Mouse (Mus musculus): ENCODE measurements at regions not wholly inside any gene's neighbourhood (a gene's known extent, or its start where the extent isn't known, plus 50 kb on each side); places are given as distances from the start of the nearest gene placed in this dataset.

GRCm38 (mm10) chr12:26099176-26099575, 315.9 kb downstream of the Rnf144a start:
- no peak for ATAC-seq (ENCODE audit: low FRiP score)
- 92% methylated on average over 5 of the region's 5 CpGs for WGBS
- no peak overlapping the region for H3K4me3 ChIP-seq (replicated peaks)
- H3K4me2 ChIP-seq: no peak overlapping the region
- H3K36me3 ChIP-seq: no peaks in the 10 kb centered on the region
- H3K4me1 ChIP-seq: no peaks in the 10 kb centered on the region
- no peak overlapping the region for H3K9ac ChIP-seq (replicated peaks)
- H3K27me3 ChIP-seq (replicated peaks): no peaks in the 10 kb centered on the region
- H3K27ac ChIP-seq (replicated peaks): no peak overlapping the region
- H3K9me3 ChIP-seq (replicated peaks): no peaks in the 10 kb centered on the region

- no peak for ATAC-seq (ENCODE audit: low FRiP score)
- Histone ChIP-seq H3K9me3 (replicated peaks) (no peaks in the 10 kb centered on the region), H3K27me3 (replicated peaks) (no peaks in the 10 kb centered on the region), H3K36me3 (no peaks in the 10 kb centered on the region), H3K4me1 (no peaks in the 10 kb centered on the region), H3K9ac (replicated peaks) (no peak overlapping the region), H3K4me2 (no peak overlapping the region), H3K27ac (replicated peaks) (no peak overlapping the region), H3K4me3 (replicated peaks) (no peak overlapping the region)
- 75% methylated on average over 5 of the region's 5 CpGs for WGBS
Measured at GRCm38 (mm10) chr12:26092311-26092710, 322.7 kb downstream of the Rnf144a start.

GRCm38 (mm10) chr12:26091865-26092264, 323.2 kb downstream of the Rnf144a start:
- H3K4me3 ChIP-seq (replicated peaks): no peak overlapping the region
- H3K27ac ChIP-seq (replicated peaks): no peak overlapping the region
- no peaks in the 10 kb centered on the region for H3K9me3 ChIP-seq (replicated peaks)
- ATAC-seq (ENCODE audit: low FRiP score): no peak
- no peak overlapping the region for H3K9ac ChIP-seq (replicated peaks)
- H3K36me3 ChIP-seq: no peaks in the 10 kb centered on the region
- H3K27me3 ChIP-seq (replicated peaks): no peaks in the 10 kb centered on the region
- WGBS: 88% methylated on average over 3 of the region's 3 CpGs
- no peak overlapping the region for H3K4me2 ChIP-seq
- no peaks in the 10 kb centered on the region for H3K4me1 ChIP-seq

- no peak overlapping the region for H3K9ac ChIP-seq (replicated peaks)
- 84% methylated on average over 3 of the region's 3 CpGs for WGBS
Measured at GRCm38 (mm10) chr12:26088389-26088788, 326.7 kb downstream of the Rnf144a start.

GRCm38 (mm10) chr12:26086923-26087322, 328.1 kb downstream of the Rnf144a start:
- 80% methylated on average over 4 of the region's 4 CpGs for WGBS
- Histone ChIP-seq H3K4me3 (replicated peaks) (no peak overlapping the region), H3K4me1 (no peaks in the 10 kb centered on the region), H3K4me2 (no peak overlapping the region), H3K27me3 (replicated peaks) (no peaks in the 10 kb centered on the region), H3K27ac (replicated peaks) (no peak overlapping the region), H3K9ac (replicated peaks) (no peak overlapping the region), H3K9me3 (replicated peaks) (no peaks in the 10 kb centered on the region), H3K36me3 (no peaks in the 10 kb centered on the region)
- no peak for ATAC-seq (ENCODE audit: low FRiP score)

More at GRCm38 (mm10) chr12:26088389-26088788, 326.7 kb downstream of the Rnf144a start:
- Histone ChIP-seq H3K4me2 (no peak overlapping the region), H3K4me3 (replicated peaks) (no peak overlapping the region), H3K27me3 (replicated peaks) (no peaks in the 10 kb centered on the region), H3K36me3 (no peaks in the 10 kb centered on the region), H3K4me1 (no peaks in the 10 kb centered on the region), H3K9me3 (replicated peaks) (no peaks in the 10 kb centered on the region), H3K27ac (replicated peaks) (no peak overlapping the region)
- no peak for ATAC-seq (ENCODE audit: low FRiP score)

GRCm38 (mm10) chr12:26086414-26086813, 328.6 kb downstream of the Rnf144a start:
- Histone ChIP-seq H3K36me3 (no peaks in the 10 kb centered on the region), H3K4me3 (replicated peaks) (no peak overlapping the region), H3K27ac (replicated peaks) (no peak overlapping the region), H3K9ac (replicated peaks) (no peak overlapping the region), H3K4me1 (no peaks in the 10 kb centered on the region), H3K27me3 (replicated peaks) (no peaks in the 10 kb centered on the region), H3K4me2 (no peak overlapping the region), H3K9me3 (replicated peaks) (no peaks in the 10 kb centered on the region)
- 79% methylated on average over 3 of the region's 3 CpGs for WGBS
- no peak for ATAC-seq (ENCODE audit: low FRiP score)

- Histone ChIP-seq H3K4me1 (no peaks in the 10 kb centered on the region), H3K36me3 (no peaks in the 10 kb centered on the region), H3K9ac (replicated peaks) (no peak overlapping the region), H3K4me3 (replicated peaks) (no peak overlapping the region), H3K27me3 (replicated peaks) (no peaks in the 10 kb centered on the region), H3K4me2 (no peak overlapping the region), H3K9me3 (replicated peaks) (no peaks in the 10 kb centered on the region), H3K27ac (replicated peaks) (no peak overlapping the region)
- no peak for ATAC-seq (ENCODE audit: low FRiP score)
- 64% methylated on average over 4 of the region's 4 CpGs for WGBS
Measured at GRCm38 (mm10) chr12:26079061-26079625, 335.9 kb downstream of the Rnf144a start.

DNA sequence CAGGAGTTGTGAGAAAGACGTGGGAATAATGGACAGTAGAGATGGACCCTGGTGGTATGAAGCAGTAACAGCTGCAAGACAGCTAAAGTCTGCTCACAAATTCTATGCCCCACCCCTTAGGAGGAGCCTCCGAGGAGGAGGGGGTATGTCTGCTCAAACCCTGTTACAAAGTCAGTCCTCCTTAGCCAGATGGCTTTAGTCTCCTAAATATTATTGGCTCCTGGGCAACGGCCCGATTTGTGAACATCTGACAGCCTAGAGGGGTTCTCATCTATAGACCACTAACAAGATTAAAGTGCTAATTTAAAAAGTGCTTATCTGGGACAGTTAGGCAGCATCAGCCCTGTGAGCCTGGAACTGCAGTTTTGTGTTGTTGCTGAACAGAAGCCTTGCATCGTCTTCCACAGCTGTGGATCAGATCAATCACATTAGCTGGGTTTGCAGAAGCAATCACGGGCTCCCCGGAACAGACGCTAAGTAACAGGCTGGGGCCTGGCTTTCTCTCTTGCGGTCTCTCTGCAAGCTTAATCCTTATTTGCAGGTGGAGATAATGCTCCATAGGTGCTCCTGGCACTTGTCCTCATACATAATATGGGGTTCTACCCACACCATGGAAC, 339.3 kb downstream of the Rnf144a start:
- 37% methylated on average over 9 of the region's 9 CpGs for WGBS
- Histone ChIP-seq H3K4me3 (replicated peaks) (no peak overlapping the region), H3K9ac (replicated peaks) (no peak overlapping the region), H3K9me3 (replicated peaks) (no peaks in the 10 kb centered on the region), H3K27me3 (replicated peaks) (no peaks in the 10 kb centered on the region), H3K27ac (replicated peaks) (no peak overlapping the region), H3K4me1 (no peaks in the 10 kb centered on the region; the same call in 1 of the 2 replicates), H3K4me2 (no peak overlapping the region), H3K36me3 (no peaks in the 10 kb centered on the region)
- no peak for ATAC-seq (ENCODE audit: low FRiP score)

DNA sequence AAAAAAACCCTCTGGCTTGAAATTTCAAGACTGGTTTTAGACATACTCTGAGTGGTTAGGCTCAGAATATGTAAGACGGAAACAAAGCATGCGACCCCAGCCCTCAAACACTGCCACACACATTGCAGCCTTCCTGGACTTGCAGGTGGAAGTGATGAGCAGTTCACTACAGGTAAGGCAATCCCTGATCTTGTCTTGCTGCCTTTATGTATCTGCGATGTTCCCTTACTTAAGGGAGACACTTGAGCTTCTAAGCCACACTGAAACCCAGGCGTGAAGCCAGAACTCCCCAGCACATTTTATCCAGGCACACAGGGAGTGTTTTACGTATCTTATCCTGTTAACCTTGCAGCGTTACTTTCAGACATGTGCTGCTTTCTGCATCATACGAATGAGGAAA, 342.9 kb downstream of the Rnf144a start:
- H3K4me2 ChIP-seq: no peak overlapping the region
- peaks cover 9% of the 10 kb centered on the region for H3K4me1 ChIP-seq
- H3K36me3 ChIP-seq: no peaks in the 10 kb centered on the region
- ATAC-seq (ENCODE audit: low FRiP score): no peak
- no peaks in the 10 kb centered on the region for H3K9me3 ChIP-seq (replicated peaks)
- WGBS: 91% methylated on average over 7 of the region's 7 CpGs
- 0 out of 2 replicates have a peak, but pooled peaks cover 3% of the 10 kb centered on the region for H3K27me3 ChIP-seq (replicated peaks)
- H3K9ac ChIP-seq (replicated peaks): no peak overlapping the region
- H3K27ac ChIP-seq (replicated peaks): no peak overlapping the region
- no peak overlapping the region for H3K4me3 ChIP-seq (replicated peaks)

DNA sequence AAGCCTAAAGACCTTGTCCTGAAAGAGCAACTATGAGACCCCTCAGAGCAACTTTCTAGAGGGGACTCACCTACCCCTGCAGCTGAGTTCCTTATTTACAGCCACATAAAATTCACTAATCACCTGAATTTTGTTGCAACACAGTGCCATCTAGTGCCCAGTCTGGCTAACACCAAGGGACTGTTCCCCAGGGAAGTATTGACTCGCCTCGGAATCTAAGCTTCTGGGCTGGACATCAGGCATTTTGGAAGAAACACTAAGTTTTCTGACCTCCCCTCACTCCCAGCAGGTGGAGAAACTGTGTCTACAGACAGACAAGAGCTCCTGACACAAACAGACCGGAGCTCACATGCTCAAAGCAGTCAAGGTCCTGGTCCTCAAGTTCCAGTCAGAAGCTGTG, 343.4 kb downstream of the Rnf144a start:
- WGBS: 13% methylated on average over 3 of the region's 3 CpGs

DNA sequence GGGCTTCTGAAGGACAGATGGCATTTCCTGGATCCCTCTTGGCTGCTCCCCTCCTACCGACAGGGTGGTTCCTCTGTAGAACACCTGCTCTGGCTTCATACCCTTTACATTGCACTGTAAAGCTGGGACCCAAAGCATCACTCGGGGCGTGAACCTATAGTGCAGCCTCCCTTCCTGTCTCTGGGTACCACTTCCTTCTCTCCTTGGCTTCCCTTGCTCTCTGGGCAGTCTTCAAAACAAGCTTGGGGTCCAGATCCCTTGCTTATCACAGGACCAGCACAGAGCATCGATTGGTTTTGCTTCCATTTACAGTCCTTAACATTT, 346.4 kb downstream of the Rnf144a start:
- 40% methylated on average over 4 of the region's 4 CpGs for WGBS
- Histone ChIP-seq H3K27ac (replicated peaks) (no peak overlapping the region), H3K9me3 (replicated peaks) (no peaks in the 10 kb centered on the region), H3K9ac (replicated peaks) (no peak overlapping the region), H3K27me3 (replicated peaks) (0 out of 2 replicates have a peak, but pooled peaks cover 3% of the 10 kb centered on the region), H3K4me3 (replicated peaks) (no peak overlapping the region), H3K4me1 (peaks cover 9% of the 10 kb centered on the region), H3K4me2 (peak overlapping the region; percentile 51; the same call in 1 of the 2 replicates), H3K36me3 (no peaks in the 10 kb centered on the region)
- no peak for ATAC-seq (ENCODE audit: low FRiP score)

More for the DNA sequence above, 343.4 kb downstream of the Rnf144a start:
- Histone ChIP-seq H3K27me3 (replicated peaks) (0 out of 2 replicates have a peak, but pooled peaks cover 3% of the 10 kb centered on the region), H3K9me3 (replicated peaks) (no peaks in the 10 kb centered on the region), H3K4me1 (peaks cover 9% of the 10 kb centered on the region), H3K36me3 (no peaks in the 10 kb centered on the region), H3K4me2 (peak overlapping the region; percentile 28), H3K4me3 (replicated peaks) (no peak overlapping the region), H3K27ac (replicated peaks) (no peak overlapping the region), H3K9ac (replicated peaks) (no peak overlapping the region)
- peak; percentile 31; the same call in 1 of the 2 replicates for ATAC-seq (ENCODE audit: low FRiP score)

GRCm38 (mm10) chr12:26067866-26068684, 347.0 kb downstream of the Rnf144a start:
- Histone ChIP-seq H3K27me3 (replicated peaks) (0 out of 2 replicates have a peak, but pooled peaks cover 3% of the 10 kb centered on the region), H3K9ac (replicated peaks) (peak overlapping the region; percentile 30; the same call in 1 of the 2 replicates), H3K4me3 (replicated peaks) (peak overlapping the region; percentile 24), H3K4me2 (peak overlapping the region; percentile 51), H3K27ac (replicated peaks) (no peak overlapping the region), H3K36me3 (no peaks in the 10 kb centered on the region), H3K4me1 (peaks cover 9% of the 10 kb centered on the region), H3K9me3 (replicated peaks) (no peaks in the 10 kb centered on the region)
- ATAC-seq (ENCODE audit: low FRiP score): 0 out of 2 replicates have a peak, but pooled peaks have one; percentile 17
- 11% methylated on average over 24 of the region's 24 CpGs for WGBS
